Mouse (Mus musculus) splenic B cell, adult 2 months (primary cell): ENCODE measurements around the gene Serpina10.
"Not testable (repeated sequence)": the region's sequence is repeated elsewhere in the genome, so short reads cannot be mapped to it uniquely, and the experiment has no call there.

ENCODE experiments used
- DNase-seq: peaks from one replicate; pipeline ENCODE4 v3.0.0-alpha.2; 2011; ENCODE audit warnings: low read depth, low spot score
- H3K27me3 ChIP-seq: 2 replicates; pipeline ENCODE4 v1.6.1; 2012; ENCODE audit warnings: mild to moderate bottlenecking, low read length, moderate library complexity, mixed read lengths; ENCODE audit not compliant: control insufficient read depth, poor library complexity, insufficient read depth, severe bottlenecking
- H3K36me3 ChIP-seq: 2 replicates; pipeline ENCODE4 v1.6.1; 2012; ENCODE audit warnings: mild to moderate bottlenecking, low read length, moderate library complexity, mixed read lengths; ENCODE audit not compliant: control insufficient read depth, poor library complexity, insufficient read depth, severe bottlenecking

Gene Serpina10

GRCm38 (mm10) chr12:103631203-103631612 lies at the start of gene Serpina10:
TSS of gene Serpina10 (minus strand) at chr12:103631444.
- Histone ChIP-seq H3K27me3 (no peaks in the 10 kb centered on the region), H3K36me3 (no peaks in the 10 kb centered on the region)
- no peak for DNase-seq

- not testable (repeated sequence) for DNase-seq, H3K36me3 ChIP-seq, H3K27me3 ChIP-seq
Observed at GRCm38 (mm10) chr12:103679853-103680252, 48.6 kb upstream of the Serpina10 start.

GRCm38 (mm10) chr12:103676039-103676438 lies 44.8 kb upstream of the Serpina10 start, which contains the start of gene Serpina16:
TSS of gene Serpina16 (minus strand) at chr12:103676139.
- no peak for DNase-seq
- no peaks in the 10 kb centered on the region for H3K36me3 ChIP-seq
- H3K27me3 ChIP-seq: no peaks in the 10 kb centered on the region

- Histone ChIP-seq H3K27me3 (no peaks in the 10 kb centered on the region), H3K36me3 (no peaks in the 10 kb centered on the region)
- DNase-seq: no peak
Observed at GRCm38 (mm10) chr12:103673179-103673578, 41.9 kb upstream of the Serpina10 start.

GRCm38 (mm10) chr12:103671483-103671882 lies 40.2 kb upstream of the Serpina10 start:
- no peak for DNase-seq
- Histone ChIP-seq H3K36me3 (no peaks in the 10 kb centered on the region), H3K27me3 (no peaks in the 10 kb centered on the region)

- Histone ChIP-seq H3K27me3 (no peaks in the 10 kb centered on the region), H3K36me3 (no peaks in the 10 kb centered on the region)
- DNase-seq: no peak
Observed at GRCm38 (mm10) chr12:103670964-103671363, 39.7 kb upstream of the Serpina10 start.

GRCm38 (mm10) chr12:103670344-103670743 lies 39.1 kb upstream of the Serpina10 start:
- DNase-seq: no peak
- no peaks in the 10 kb centered on the region for H3K27me3 ChIP-seq
- no peaks in the 10 kb centered on the region for H3K36me3 ChIP-seq

GRCm38 (mm10) chr12:103665286-103665685 lies 34.0 kb upstream of the Serpina10 start:
- no peaks in the 10 kb centered on the region for H3K27me3 ChIP-seq
- H3K36me3 ChIP-seq: no peaks in the 10 kb centered on the region
- DNase-seq: no peak

- not testable (repeated sequence) for H3K27me3 ChIP-seq, H3K36me3 ChIP-seq, DNase-seq
Observed at GRCm38 (mm10) chr12:103662053-103662452, 30.8 kb upstream of the Serpina10 start.

GRCm38 (mm10) chr12:103660076-103660475 lies 28.8 kb upstream of the Serpina10 start:
- no peaks in the 10 kb centered on the region for H3K36me3 ChIP-seq

GRCm38 (mm10) chr12:103659171-103659570 lies 27.9 kb upstream of the Serpina10 start:
- DNase-seq: no peak
- H3K27me3 ChIP-seq: no peaks in the 10 kb centered on the region
- no peaks in the 10 kb centered on the region for H3K36me3 ChIP-seq

More at GRCm38 (mm10) chr12:103660076-103660475, 28.8 kb upstream of the Serpina10 start:
- H3K27me3 ChIP-seq: no peaks in the 10 kb centered on the region
- no peak for DNase-seq

GRCm38 (mm10) chr12:103657991-103658390 lies 26.7 kb upstream of the Serpina10 start:
- no peak for DNase-seq
- Histone ChIP-seq H3K36me3 (no peaks in the 10 kb centered on the region), H3K27me3 (no peaks in the 10 kb centered on the region)

- no peaks in the 10 kb centered on the region for H3K27me3 ChIP-seq
- H3K36me3 ChIP-seq: no peaks in the 10 kb centered on the region
- no peak for DNase-seq
Observed at GRCm38 (mm10) chr12:103656848-103657626, 25.8 kb upstream of the Serpina10 start, which contains the start of gene Serpina6. TSS of gene Serpina6 (minus strand) at chr12:103657212.

- Histone ChIP-seq H3K36me3 (no peaks in the 10 kb centered on the region), H3K27me3 (no peaks in the 10 kb centered on the region)
- DNase-seq: no peak
Observed at GRCm38 (mm10) chr12:103655123-103656044, 24.1 kb upstream of the Serpina10 start.

- DNase-seq: no peak
- no peaks in the 10 kb centered on the region for H3K36me3 ChIP-seq
- no peaks in the 10 kb centered on the region for H3K27me3 ChIP-seq
Observed at GRCm38 (mm10) chr12:103653836-103654235, 22.6 kb upstream of the Serpina10 start.
